Mouse (Mus musculus) small intestine, adult 2 months (tissue): ENCODE results near the gene Sec23b. TPM values are rescaled to one million over a fixed set of nuclear protein-coding genes. Genes with fewer than 3 reads are reported as not detected.

Experiments used
- H3K27ac ChIP-seq: fragments of 200-500 bp; 2 replicates; pipeline ENCODE4 v1.5.1; 2012; ENCODE audit warnings: low read depth, low read length, control low read depth, inconsistent platforms; ENCODE audit not compliant: insufficient read depth
- H3K27me3 ChIP-seq: fragments of 200-500 bp; 2 replicates; pipeline ENCODE4 v1.6.1; 2012; ENCODE audit warnings: mild to moderate bottlenecking, moderate library complexity, low read length, inconsistent platforms; ENCODE audit not compliant: control insufficient read depth, insufficient read depth
- H3K36me3 ChIP-seq: fragments of 200-500 bp; 2 replicates; pipeline ENCODE4 v1.6.1; 2012; ENCODE audit warnings: mild to moderate bottlenecking, low read length, control low read depth, inconsistent platforms; ENCODE audit not compliant: control insufficient read depth, insufficient read depth
- H3K4me1 ChIP-seq: fragments of 200-500 bp; 2 replicates; pipeline ENCODE4 v1.6.1; 2012; ENCODE audit warnings: low read length, inconsistent platforms, mixed read lengths; ENCODE audit not compliant: control insufficient read depth, insufficient read depth, insufficient read length
- H3K4me3 ChIP-seq: fragments of 200-500 bp; 2 replicates; pipeline ENCODE4 v1.5.1; 2012; ENCODE audit warnings: low read depth, mild to moderate bottlenecking, control low read depth, inconsistent platforms, low read length, moderate library complexity
- CTCF ChIP-seq: fragments of 200-500 bp; IDR thresholded peaks from 2 replicates; pipeline ENCODE4 v1.5.1; 2012; ENCODE audit warnings: low read depth, mild to moderate bottlenecking, control low read depth, inconsistent platforms, low read length, moderate library complexity, mixed read lengths; ENCODE audit not compliant: insufficient replicate concordance, insufficient read length; ENCODE audit errors: extremely low read depth
- POLR2A ChIP-seq: fragments of 200-500 bp; IDR thresholded peaks from 2 replicates; pipeline ENCODE4 v1.6.1; 2012; ENCODE audit warnings: low read depth, mild to moderate bottlenecking, control low read depth, inconsistent platforms, low read length, moderate library complexity
- WGBS: fragments of 180-500 bp; shearing (Covaris S2); methylation state at CpG from one replicate; pipeline ENCODE4 v1.1.7; 2018; 5-methylcytosine and 5-hydroxymethylcytosine counted together
- polyA plus RNA-seq: library from polyadenylated mRNA; depleted of rRNA; stranded (reverse); fragments of >200 nt; gene quantifications from 2 replicates; pipeline ENCODE4 v1.2.3, GENCODE M21; 2012

Gene Sec23b
- polyA plus RNA-seq, 1 experiment = 36.5 TPM

DNA sequence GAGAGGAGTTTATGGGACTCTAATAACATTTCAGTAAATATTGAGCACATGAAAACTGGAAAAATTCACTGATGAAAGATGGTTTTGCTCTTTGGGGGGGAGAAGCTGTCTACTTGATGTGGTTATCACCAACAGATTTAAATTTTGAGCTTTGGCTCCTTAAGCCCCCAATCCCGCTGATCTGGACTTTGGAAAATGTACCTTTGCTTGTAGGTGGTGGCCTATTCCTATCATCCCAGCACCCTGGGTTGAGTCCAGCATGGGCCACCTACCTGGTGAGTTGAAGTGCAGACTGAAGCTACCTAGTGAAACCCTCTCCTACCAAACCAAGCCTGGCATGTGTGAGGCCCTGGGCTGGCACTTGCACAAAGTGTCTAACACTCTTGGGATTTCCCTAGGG, 45.5 kb downstream of the Sec23b start:
- H3K27me3 ChIP-seq = no peaks in the 10 kb centered on the region
- H3K27ac ChIP-seq = no peak overlapping the region
- TF ChIP-seq CTCF = no peak
- H3K36me3 ChIP-seq = no peaks in the 10 kb centered on the region
- no peak overlapping the region for H3K4me3 ChIP-seq
- WGBS = 88% methylated on average over 1 of the region's 1 CpGs
- no peaks in the 10 kb centered on the region for H3K4me1 ChIP-seq

DNA sequence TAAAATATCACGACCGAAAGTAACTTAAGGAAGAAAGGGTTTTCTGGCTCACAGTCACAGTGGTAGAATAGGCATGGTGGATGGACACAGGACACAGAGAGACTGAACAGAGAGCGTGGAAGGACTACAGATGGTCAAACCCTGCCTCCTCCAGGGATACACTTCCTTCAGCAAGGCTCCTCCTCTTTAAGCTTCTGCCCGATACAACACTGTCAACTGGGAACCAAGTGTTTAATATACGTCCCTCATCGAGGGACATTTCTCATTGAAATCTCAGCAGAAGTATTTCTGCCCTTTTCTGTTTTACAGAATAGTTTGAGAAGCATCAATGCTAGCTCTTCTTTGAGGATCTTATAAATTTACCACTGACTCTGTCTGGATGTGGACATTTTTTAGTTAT, 57.9 kb downstream of the Sec23b start:
- 93% methylated on average over 6 of the region's 6 CpGs for WGBS
- TF ChIP-seq POLR2A = no peak
- TF ChIP-seq CTCF = no peak
- no peak overlapping the region for H3K4me3 ChIP-seq
- no peaks in the 10 kb centered on the region for H3K27me3 ChIP-seq
- H3K36me3 ChIP-seq = no peaks in the 10 kb centered on the region
- H3K27ac ChIP-seq = no peak overlapping the region
- peaks cover 3% of the 10 kb centered on the region; the same call in 1 of the 2 replicates for H3K4me1 ChIP-seq

DNA sequence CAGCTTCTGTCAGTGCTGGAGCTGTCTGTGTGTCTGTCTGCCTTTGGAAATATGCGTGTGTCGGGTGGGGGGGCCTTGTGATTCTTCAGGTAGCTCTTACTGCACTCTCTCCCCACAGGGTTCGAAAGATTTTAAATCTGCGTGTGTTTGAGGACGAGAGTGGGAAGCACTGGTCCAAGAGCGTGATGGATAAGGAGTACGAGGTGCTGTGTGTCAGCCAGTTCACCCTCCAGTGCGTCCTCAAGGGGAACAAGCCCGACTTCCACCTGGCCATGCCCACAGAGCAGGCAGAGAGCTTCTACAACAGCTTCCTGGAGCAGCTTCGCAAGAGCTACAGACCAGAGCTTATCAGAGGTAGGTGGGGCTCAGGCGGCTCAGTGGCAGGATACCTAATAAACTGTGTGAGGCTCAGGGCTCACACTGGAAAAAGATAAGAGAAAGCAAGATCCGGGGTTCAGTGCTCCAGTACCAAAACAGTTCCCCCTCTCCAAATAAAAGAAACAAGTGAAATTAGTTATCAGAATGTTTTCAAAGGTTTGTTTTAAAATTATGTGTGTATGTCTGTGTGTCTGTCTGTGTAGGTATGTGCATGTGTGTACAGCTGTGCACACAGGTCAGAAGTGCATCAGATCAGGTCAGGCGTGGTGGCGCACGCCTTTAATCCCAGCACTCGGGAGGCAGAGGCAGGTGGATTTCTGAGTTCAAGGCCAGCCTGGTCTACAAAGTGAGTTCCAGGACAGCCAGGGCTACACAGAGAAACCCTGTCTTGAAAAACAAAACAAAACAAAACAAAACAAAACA, 61.2 kb downstream of the Sec23b start:
- H3K36me3 ChIP-seq = no peaks in the 10 kb centered on the region
- no peak overlapping the region for H3K4me3 ChIP-seq
- no peaks in the 10 kb centered on the region for H3K27me3 ChIP-seq
- 38% methylated on average over 16 of the region's 16 CpGs for WGBS
- H3K4me1 ChIP-seq = peaks cover 3% of the 10 kb centered on the region; the same call in 1 of the 2 replicates
- no peak overlapping the region for H3K27ac ChIP-seq
- TF ChIP-seq CTCF (no peak), POLR2A (no peak)

- Histone ChIP-seq H3K27me3 (no peaks in the 10 kb centered on the region), H3K4me3 (no peak overlapping the region), H3K36me3 (no peaks in the 10 kb centered on the region), H3K4me1 (peaks cover 3% of the 10 kb centered on the region; the same call in 1 of the 2 replicates), H3K27ac (no peak overlapping the region)
- 96% methylated on average over 6 of the region's 6 CpGs for WGBS
- TF ChIP-seq CTCF (no peak), POLR2A (no peak)
Observed at GRCm38 (mm10) chr2:144621491-144621890, 65.5 kb downstream of the Sec23b start.

- Histone ChIP-seq H3K4me3 (no peak overlapping the region), H3K27ac (no peak overlapping the region), H3K27me3 (no peaks in the 10 kb centered on the region), H3K4me1 (no peaks in the 10 kb centered on the region), H3K36me3 (no peaks in the 10 kb centered on the region)
- TF ChIP-seq CTCF (no peak), POLR2A (no peak)
- WGBS = 89% methylated on average over 2 of the region's 2 CpGs
Observed at GRCm38 (mm10) chr2:144633551-144633950, 77.5 kb downstream of the Sec23b start.

DNA sequence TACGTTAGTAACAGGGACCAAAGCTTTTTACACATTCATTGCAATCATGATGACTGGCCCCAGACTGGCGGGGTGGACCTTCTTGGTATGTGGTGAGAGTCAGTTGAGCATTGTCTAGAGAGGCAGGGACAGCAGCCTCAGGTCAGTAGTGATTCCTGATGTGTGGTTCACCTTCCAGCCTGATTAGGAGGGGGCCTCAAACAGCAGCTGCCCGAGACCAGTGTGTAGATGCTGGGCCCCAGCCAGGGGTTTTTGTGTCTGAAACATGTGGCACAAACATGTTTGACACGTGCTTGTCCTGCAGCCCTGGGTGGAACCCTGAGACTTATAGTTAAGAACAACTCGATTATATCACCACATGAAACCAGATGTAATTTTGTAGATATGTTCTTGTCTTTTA, 78.2 kb downstream of the Sec23b start:
- H3K4me1 ChIP-seq = no peaks in the 10 kb centered on the region
- no peak overlapping the region for H3K4me3 ChIP-seq
- 66% methylated on average over 5 of the region's 5 CpGs for WGBS
- H3K27me3 ChIP-seq = no peaks in the 10 kb centered on the region
- H3K27ac ChIP-seq = no peak overlapping the region
- H3K36me3 ChIP-seq = no peaks in the 10 kb centered on the region
- TF ChIP-seq POLR2A (no peak), CTCF (no peak)

DNA sequence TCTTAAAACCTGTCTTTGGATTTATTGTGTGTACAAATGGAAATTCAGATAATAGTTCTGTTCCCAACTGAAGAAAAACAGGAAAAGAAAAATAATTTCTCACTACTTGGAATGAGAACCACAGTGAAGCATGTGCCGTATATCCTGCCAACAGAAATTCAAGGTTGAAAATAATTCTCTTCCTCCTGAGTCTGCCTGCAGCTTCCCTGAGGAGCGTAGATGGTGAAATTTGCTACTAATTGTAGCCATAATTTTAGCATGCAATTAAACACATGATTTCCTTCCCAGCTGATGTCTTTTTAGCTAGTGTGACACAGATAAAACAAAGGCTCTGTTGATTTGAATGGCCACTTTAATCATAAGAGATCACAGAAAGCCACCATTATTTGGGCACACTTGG, 78.7 kb downstream of the Sec23b start:
- H3K4me1 ChIP-seq = no peaks in the 10 kb centered on the region
- H3K36me3 ChIP-seq = no peaks in the 10 kb centered on the region
- no peaks in the 10 kb centered on the region for H3K27me3 ChIP-seq
- 78% methylated on average over 2 of the region's 2 CpGs for WGBS
- no peak overlapping the region for H3K4me3 ChIP-seq
- TF ChIP-seq POLR2A (no peak), CTCF (no peak)
- no peak overlapping the region for H3K27ac ChIP-seq
